Mouse (Mus musculus) midbrain, embryonic 14.5 days (tissue): ENCODE measurements around the gene F2r. TPM values are rescaled to one million over a fixed set of nuclear protein-coding genes. Genes with fewer than 3 reads are reported as not detected.

Experiments used
- ATAC-seq: fragments of 200-750 bp; cut with Nextera tagmentation; 2 replicates; pipeline ENCODE4 v1.8.0; 2017; ENCODE audit warnings: moderate number of reproducible peaks, moderate library complexity; ENCODE audit not compliant: low FRiP score, low TSS enrichment
- DNase-seq: peaks from one replicate; pipeline ENCODE4 v3.0.0-alpha.2; 2015
- H3K27ac ChIP-seq: fragments of 300-500 bp; sonication (generic); replicated peaks from 2 replicates; pipeline ENCODE4 v1.5.1; 2014; ENCODE audit warnings: mild to moderate bottlenecking, low read depth, low read length, moderate library complexity
- H3K27me3 ChIP-seq: fragments of 300-500 bp; sonication (generic); 2 replicates; pipeline ENCODE4 v1.6.1; 2014; ENCODE audit warnings: low read length, control low read depth, mixed read lengths; ENCODE audit not compliant: control insufficient read depth, insufficient read depth
- H3K36me3 ChIP-seq: fragments of 300-500 bp; sonication (generic); 2 replicates; pipeline ENCODE4 v1.6.1; 2014; ENCODE audit warnings: low read length, control low read depth; ENCODE audit not compliant: control insufficient read depth, insufficient read depth
- H3K4me1 ChIP-seq: fragments of 300-500 bp; sonication (generic); 2 replicates; pipeline ENCODE4 v1.6.1; 2014; ENCODE audit warnings: mild to moderate bottlenecking, antibody characterized with exemption, low read length, control low read depth; ENCODE audit not compliant: control insufficient read depth, insufficient read depth
- H3K4me2 ChIP-seq: fragments of 300-500 bp; sonication (generic); 2 replicates; pipeline ENCODE4 v1.6.1; 2014; ENCODE audit warnings: mild to moderate bottlenecking, low read length, moderate library complexity
- H3K4me3 ChIP-seq: fragments of 300-500 bp; sonication (generic); replicated peaks from 2 replicates; pipeline ENCODE4 v1.5.1; 2014; ENCODE audit warnings: low read depth, low read length
- H3K9ac ChIP-seq: fragments of 300-500 bp; sonication (generic); replicated peaks from 2 replicates; pipeline ENCODE4 v1.6.1; 2014; ENCODE audit warnings: mild to moderate bottlenecking, low read length, moderate library complexity
- H3K9me3 ChIP-seq: fragments of 300-500 bp; sonication (generic); 2 replicates; pipeline ENCODE4 v1.6.1; 2016; ENCODE audit warnings: low read length, control low read depth, mixed read lengths; ENCODE audit not compliant: control insufficient read depth
- WGBS: fragments of 180-500 bp; shearing (Covaris S2); extraction: QIAGEN DNeasy Blood & Tissue Kit; methylation state at CpG from one replicate; pipeline ENCODE4 v1.1.7; 2014; 5-methylcytosine and 5-hydroxymethylcytosine counted together
- polyA plus RNA-seq: library from polyadenylated mRNA; unstranded; fragments of >200 nt; fragmentation: Nextera tagmentation; extraction: Ambion mirVana; gene quantifications from 2 replicates; pipeline ENCODE4 v1.2.1, GENCODE M21; 2014

F2r gene
- polyA plus RNA-seq, 1 experiment from 2014 or later: 78.8 TPM

DNA sequence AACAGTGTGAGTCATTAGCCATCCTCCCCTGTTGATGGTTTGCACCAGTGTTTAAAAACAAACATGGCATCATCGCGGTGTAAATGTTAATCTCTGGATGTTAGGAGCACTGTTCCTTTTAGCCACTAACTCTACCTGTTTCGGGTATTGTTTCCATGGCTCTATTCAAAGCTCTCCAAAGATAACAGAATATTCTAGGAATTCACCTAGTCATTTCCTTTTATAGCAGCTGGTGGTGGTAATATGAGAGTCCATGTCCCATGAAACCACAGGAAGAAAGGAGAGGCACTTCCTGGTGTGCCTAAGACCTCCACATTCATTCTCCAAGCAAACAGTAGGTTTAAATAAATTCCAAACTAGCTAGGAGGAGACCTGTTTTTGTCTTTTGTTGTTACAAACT is 4.8 kb upstream of the F2r start:
- DNase-seq (no peak), ATAC-seq (no peak)
- Histone ChIP-seq H3K4me3 (no peak overlapping the region), H3K27ac (no peak overlapping the region), H3K4me2 (no peak overlapping the region), H3K9me3 (no peaks in the 10 kb centered on the region), H3K36me3 (no peaks in the 10 kb centered on the region), H3K9ac (no peak overlapping the region), H3K4me1 (no peaks in the 10 kb centered on the region), H3K27me3 (no peaks in the 10 kb centered on the region)
- 84% methylated on average over 3 of the region's 3 CpGs for WGBS

DNA sequence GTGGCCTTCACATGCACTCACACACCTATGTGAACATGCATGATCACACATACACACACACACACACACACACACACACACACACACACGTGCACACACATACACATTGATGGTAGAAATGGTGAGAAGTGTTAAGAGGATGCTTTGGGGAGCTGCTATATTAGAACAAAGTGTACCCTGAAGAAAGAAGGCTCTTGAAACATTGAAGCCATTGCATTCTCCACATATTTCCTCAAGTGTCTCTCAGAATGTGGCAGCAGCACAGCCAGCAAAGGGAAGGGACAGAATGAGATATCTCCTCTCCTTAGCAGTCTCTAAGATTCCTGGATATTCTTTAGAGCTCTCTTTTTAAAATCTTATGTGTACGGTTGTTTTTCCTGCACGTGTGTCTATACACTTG is 3.3 kb upstream of the F2r start:
- H3K9ac ChIP-seq: no peak overlapping the region
- no peak overlapping the region for H3K27ac ChIP-seq
- WGBS: 83% methylated on average over 3 of the region's 3 CpGs
- DNase-seq (no peak), ATAC-seq (no peak)
- no peaks in the 10 kb centered on the region for H3K36me3 ChIP-seq
- no peak overlapping the region for H3K4me2 ChIP-seq
- H3K27me3 ChIP-seq: no peaks in the 10 kb centered on the region
- peaks cover 7% of the 10 kb centered on the region for H3K4me1 ChIP-seq
- H3K4me3 ChIP-seq: no peak overlapping the region
- H3K9me3 ChIP-seq: no peaks in the 10 kb centered on the region

DNA sequence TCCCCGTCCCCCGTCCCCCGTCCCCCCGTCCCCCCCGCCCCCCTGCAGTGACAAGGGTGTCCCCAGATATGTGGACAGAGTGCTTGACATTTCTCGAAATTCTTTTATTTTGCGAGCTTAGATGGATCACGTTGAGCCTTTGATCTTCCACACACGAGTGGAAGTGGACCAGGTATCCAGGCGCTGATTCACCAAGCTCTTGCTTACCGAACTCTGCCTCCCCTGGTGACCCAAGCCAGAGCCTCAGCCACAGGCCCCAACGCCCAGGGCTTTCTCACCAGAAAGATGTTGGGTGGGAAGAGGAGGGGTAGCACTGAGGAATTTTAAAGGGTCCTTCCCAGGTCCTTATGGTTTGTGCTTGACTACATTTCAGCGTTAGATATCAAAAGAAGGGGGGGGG is 572 bp upstream of the F2r start:
- H3K9ac ChIP-seq: peak overlapping the region; percentile 88
- no peak overlapping the region for H3K27ac ChIP-seq
- H3K9me3 ChIP-seq: no peaks in the 10 kb centered on the region
- H3K4me1 ChIP-seq: peaks cover 26% of the 10 kb centered on the region
- H3K36me3 ChIP-seq: no peaks in the 10 kb centered on the region
- ATAC-seq (peak; percentile 22; the same call in 1 of the 2 replicates), DNase-seq (peak; percentile 33)
- peak overlapping the region; percentile 74 for H3K4me2 ChIP-seq
- H3K27me3 ChIP-seq: no peaks in the 10 kb centered on the region
- 4% methylated on average over 13 of the region's 13 CpGs for WGBS
- peak overlapping the region; percentile 75 for H3K4me3 ChIP-seq

DNA sequence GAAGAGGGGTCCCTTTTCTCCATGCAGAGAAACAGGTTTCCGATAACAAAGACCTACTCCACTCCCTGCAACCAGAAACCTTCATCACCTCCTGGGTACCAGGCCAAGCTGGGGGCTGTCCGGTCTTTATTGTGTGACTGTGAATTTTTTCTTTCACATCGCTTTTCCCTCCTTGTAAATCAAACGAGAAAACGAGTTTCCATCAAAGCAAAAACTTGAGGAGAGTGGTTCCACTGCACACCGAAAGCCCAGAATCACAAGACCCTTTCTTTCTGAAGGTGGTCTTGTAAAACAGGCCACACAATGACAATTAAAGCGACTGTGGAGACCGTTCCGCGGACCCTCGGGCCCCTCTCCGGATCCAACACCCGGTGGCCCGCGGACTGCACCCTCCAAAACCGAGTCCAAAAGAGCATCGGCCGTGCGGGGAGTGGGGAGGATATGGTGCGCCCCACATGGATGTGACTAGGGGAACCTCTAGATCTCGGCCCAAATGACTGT is 566 bp downstream of the F2r start:
- peak overlapping the region; percentile 88 for H3K9ac ChIP-seq
- peak overlapping the region; percentile 70 for H3K27ac ChIP-seq
- DNase-seq: peak; percentile 55
- peak overlapping the region; percentile 75 for H3K4me3 ChIP-seq
- H3K27me3 ChIP-seq: no peaks in the 10 kb centered on the region
- WGBS: under 1% methylated on average over 21 of the region's 21 CpGs
- ATAC-seq: peak; percentile 53
- H3K4me2 ChIP-seq: peak overlapping the region; percentile 74
- H3K4me1 ChIP-seq: peaks cover 26% of the 10 kb centered on the region
- no peaks in the 10 kb centered on the region for H3K9me3 ChIP-seq
- no peaks in the 10 kb centered on the region for H3K36me3 ChIP-seq

DNA sequence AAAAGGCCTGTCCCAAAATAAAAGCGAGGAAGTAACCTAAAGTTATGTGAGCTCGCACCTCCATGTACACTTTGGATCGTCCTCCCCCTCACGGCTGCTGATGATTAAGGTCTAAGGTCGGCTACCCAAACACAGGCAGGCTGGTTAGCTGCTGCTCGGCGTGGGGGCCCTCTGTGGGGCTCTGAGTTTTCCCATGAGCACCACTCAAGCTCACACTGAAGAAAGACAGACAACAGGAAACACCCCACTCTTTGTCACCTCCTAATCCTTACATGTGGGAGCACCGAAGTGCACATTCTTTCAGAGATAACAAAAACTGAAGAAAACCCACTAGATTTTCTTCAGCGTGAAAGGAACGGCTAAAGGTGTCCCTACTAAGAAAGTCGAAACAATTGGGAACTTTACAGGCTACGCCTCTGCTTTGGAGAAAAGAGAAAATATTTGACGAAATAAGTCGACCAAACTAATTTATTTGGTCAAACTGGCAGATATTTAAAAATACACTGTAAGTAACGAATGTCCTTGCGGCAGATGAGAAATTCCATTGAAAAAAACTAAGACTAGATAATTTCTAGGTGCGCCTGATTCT is 1.1 kb downstream of the F2r start:
- Histone ChIP-seq H3K4me2 (peak overlapping the region; percentile 74), H3K9ac (peak overlapping the region; percentile 88), H3K4me3 (peak overlapping the region; percentile 75), H3K36me3 (no peaks in the 10 kb centered on the region; the same call in 1 of the 2 replicates), H3K9me3 (no peaks in the 10 kb centered on the region), H3K4me1 (peaks cover 26% of the 10 kb centered on the region), H3K27ac (no peak overlapping the region), H3K27me3 (no peaks in the 10 kb centered on the region)
- ATAC-seq (no peak), DNase-seq (peak; percentile 36)
- WGBS: 6% methylated on average over 17 of the region's 17 CpGs

DNA sequence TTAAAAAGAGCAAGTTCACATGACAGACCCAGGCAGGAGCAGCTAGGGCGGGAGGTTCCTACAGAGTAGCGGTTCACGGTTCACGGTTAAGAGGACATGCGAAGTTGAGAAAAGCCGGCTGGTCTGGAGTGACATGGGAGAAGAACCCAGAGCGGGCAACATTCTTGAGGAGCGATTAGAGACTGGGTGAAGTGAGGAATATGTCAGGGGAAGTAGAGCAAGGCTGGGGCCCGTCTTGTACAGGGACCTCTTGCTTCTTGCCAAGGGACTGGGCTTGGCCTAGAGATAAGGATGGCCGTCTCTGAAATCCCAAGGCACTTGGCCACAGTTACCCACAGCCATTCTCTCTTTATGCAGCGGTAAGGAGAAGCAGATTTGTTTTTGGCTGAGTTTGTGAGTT is 1.8 kb downstream of the F2r start:
- DNase-seq (no peak), ATAC-seq (no peak)
- Histone ChIP-seq H3K27me3 (no peaks in the 10 kb centered on the region), H3K9me3 (no peaks in the 10 kb centered on the region), H3K4me2 (peak overlapping the region; percentile 74), H3K9ac (peak overlapping the region; percentile 88; the same call in 1 of the 2 replicates), H3K27ac (no peak overlapping the region), H3K4me3 (peak overlapping the region; percentile 75), H3K36me3 (peaks cover 6% of the 10 kb centered on the region), H3K4me1 (peaks cover 26% of the 10 kb centered on the region)
- 51% methylated on average over 11 of the region's 11 CpGs for WGBS

DNA sequence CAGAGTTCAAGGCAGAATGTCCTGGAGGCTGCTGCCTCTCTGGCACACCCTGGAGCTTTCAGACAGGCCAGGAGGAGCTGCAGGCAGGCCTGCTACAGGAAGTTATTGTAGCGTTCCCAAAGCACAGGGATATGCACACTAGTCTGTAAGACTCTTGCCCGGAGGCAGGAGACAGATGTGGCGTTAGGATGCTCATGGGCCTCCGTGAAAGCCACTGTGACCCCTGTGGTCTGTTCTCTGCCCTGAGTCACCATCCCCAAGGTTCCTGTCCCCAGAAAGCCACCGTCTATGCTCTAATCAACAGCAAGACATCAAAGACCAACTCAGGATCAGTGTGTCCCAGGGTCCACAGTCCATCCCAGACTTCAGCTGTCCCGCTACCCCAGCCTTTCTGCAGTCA is 3.5 kb downstream of the F2r start:
- no peak overlapping the region for H3K27ac ChIP-seq
- WGBS: 74% methylated on average over 6 of the region's 6 CpGs
- H3K36me3 ChIP-seq: peaks cover 7% of the 10 kb centered on the region
- H3K27me3 ChIP-seq: no peaks in the 10 kb centered on the region
- H3K4me3 ChIP-seq: no peak overlapping the region
- no peak for DNase-seq
- H3K4me1 ChIP-seq: peaks cover 26% of the 10 kb centered on the region
- H3K9me3 ChIP-seq: no peaks in the 10 kb centered on the region
- H3K4me2 ChIP-seq: no peak overlapping the region
- H3K9ac ChIP-seq: no peak overlapping the region
- no peak for ATAC-seq

DNA sequence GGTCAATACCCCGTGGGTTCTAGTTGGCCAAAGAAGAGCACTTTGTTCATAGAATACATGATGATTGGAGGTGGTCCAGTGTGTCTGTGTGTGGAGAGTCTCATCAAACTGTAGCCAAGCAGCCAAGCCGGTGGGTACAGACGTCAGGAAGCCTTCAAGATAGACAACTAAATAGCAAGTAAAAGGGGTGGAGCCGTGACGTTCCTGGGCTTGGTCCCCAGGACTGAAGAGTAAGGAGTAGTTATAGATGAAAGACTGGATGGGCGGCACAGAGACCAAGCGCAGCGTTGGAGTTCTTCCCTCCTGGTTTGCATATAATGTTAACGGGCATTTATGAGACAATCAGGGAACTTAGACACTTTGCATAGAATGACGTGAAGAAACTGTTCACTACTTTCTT is 6.0 kb downstream of the F2r start:
- Histone ChIP-seq H3K4me1 (peaks cover 25% of the 10 kb centered on the region), H3K9me3 (0 out of 2 replicates have a peak, but pooled peaks cover 4% of the 10 kb centered on the region), H3K27ac (no peak overlapping the region), H3K36me3 (peaks cover 7% of the 10 kb centered on the region), H3K4me3 (no peak overlapping the region), H3K27me3 (no peaks in the 10 kb centered on the region), H3K9ac (no peak overlapping the region), H3K4me2 (no peak overlapping the region)
- WGBS: 89% methylated on average over 10 of the region's 10 CpGs
- DNase-seq: no peak
- ATAC-seq: no peak

DNA sequence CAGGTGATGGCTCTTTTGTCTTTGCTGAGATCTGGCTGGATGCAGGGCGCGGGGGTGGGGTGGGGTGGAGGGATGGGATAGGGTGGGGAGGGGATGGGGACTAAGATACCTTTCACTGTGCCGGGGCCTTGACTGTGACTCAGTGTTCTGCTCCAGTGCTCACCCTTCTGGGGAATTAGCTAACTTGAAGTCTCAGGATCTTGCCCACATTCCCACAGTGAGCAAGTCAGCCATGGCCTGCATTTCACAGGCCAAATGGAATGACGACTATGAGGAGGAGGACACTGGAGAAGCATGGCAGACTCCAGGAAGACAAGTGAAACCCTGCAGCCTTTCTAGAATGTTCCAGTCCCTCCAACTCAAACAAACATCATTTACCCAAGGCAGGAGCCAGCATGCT is 6.5 kb downstream of the F2r start:
- Histone ChIP-seq H3K36me3 (peaks cover 7% of the 10 kb centered on the region), H3K4me3 (no peak overlapping the region), H3K4me2 (no peak overlapping the region), H3K9me3 (0 out of 2 replicates have a peak, but pooled peaks cover 4% of the 10 kb centered on the region), H3K27me3 (no peaks in the 10 kb centered on the region), H3K9ac (no peak overlapping the region), H3K27ac (no peak overlapping the region), H3K4me1 (peaks cover 21% of the 10 kb centered on the region)
- DNase-seq: no peak
- 78% methylated on average over 4 of the region's 4 CpGs for WGBS
- ATAC-seq: no peak
